Mouse (Mus musculus): ENCODE data around the gene Gm14296.
"Not testable (repeated sequence)": the region's sequence is repeated elsewhere in the genome, so short reads cannot be mapped to it uniquely, and the experiment has no call there.

Gene Gm14296

DNA sequence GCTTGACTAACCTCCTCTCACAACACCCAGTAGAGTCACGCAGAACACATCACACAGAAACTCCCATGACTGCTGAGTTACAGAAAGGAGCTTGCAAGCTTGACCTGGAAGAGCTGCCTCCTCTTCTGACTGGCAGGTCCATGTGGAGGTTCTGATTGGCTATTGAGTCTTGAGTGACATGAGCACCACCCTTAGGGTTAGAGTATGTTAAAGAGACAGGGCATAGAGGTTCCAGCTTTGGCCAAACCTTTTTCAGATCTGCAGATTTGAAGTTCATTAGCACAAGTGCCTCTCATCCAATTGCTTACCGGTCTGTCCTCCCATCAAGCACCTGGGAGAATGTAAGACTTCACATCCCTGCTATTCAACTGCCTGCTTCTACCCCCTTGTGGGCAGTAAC is at the start of gene Gm14296:
Gene Gm14296 (minus strand): TSS at position 101 of the 400 bp plus-strand sequence.
- DNase-seq (ENCODE audit: extremely low read depth, low read depth, low spot score): not testable (repeated sequence)

GRCm38 (mm10) chr2:176905464-176905863 is 22.1 kb downstream of the Gm14296 start:
- not testable (repeated sequence) for DNase-seq (ENCODE audit: extremely low read depth, low read depth, low spot score)

Measured in fat pad, adult 2 months (tissue).